Mouse (Mus musculus): ENCODE data around the gene Gm37240.

DNA sequence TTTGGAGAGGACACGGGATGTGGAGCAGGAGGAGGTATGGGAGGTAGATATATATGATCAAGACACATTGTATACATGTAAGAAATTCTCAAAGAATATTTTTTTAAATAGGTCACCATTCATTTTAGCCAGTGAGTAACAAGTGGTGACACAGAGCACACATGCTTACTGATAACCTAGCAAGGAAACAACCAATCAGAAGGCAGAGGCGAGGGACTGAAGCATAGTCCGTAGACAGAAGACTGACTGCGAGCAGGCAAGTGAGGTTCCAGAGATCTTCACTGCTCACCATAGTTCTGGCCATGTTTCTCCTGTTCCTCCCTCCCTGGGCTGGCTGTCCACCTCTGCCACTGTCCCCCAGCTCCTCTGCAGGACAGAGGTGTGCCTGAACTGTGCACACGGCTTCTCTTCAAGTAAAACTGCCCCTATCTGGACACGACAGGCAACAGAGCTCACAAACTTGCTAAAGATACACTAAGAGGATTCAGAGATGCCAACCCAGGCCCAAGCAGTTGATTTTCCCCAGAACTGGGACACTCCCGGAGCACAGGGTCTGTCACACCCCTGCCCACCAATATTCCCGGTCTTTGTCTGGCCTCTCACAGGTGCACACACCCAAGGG is 207.9 kb downstream of the Gm37240 start:
- TF ChIP-seq CTCF (IDR thresholded peaks at IDR 0.05; ENCODE audit: borderline replicate concordance, extremely low read depth, insufficient read depth, insufficient read length): no peak
- TF ChIP-seq POLR2A (IDR thresholded peaks at IDR 0.05; ENCODE audit: borderline replicate concordance, extremely low read depth, insufficient read depth, insufficient read length, poor library complexity, severe bottlenecking): no peak
